Mouse (Mus musculus): ENCODE data around the gene Tln1. TPM values are rescaled to one million over a fixed set of nuclear protein-coding genes. Genes with fewer than 3 reads are reported as not detected.

Tln1 gene
- total RNA-seq, 2 experiments from 2014 or later = 52.3 to 62.4 TPM

DNA sequence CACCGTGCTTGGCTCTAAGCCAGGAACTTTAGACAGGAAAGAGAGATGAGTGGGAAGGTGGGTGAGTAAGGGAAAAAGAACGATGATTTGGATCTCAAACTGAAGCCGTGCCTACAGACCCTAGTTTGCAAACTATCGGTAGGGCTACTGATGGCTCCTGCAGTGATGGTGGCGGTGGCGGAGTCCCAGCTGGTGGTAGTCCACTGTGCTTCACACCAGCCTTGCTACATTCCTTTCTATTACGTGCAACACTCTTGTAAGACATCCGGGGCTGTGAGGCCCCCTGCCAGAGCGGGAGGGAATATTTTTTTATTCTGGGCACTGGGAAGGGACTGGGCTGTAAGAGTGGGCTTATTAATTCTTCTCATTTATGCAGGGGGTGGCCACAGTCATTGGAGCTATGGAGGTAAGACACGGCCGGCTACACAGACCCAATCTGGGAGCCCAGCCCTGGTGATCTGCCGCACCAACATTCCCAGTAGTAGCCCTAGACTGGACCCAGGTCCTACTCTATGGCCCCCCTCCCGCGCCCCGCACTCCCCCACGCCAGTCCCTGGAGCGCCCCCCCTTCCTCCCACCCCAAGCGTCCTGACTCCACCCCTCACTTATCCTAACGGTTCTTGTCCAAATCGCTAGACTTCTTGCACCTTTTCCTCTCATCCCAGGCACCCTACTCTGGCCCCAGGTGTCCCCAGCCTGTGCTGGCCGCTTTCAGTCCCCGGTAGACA lies 54.4 kb downstream of the Tln1 start:
- no peak for TF ChIP-seq CTCF (IDR thresholded peaks at IDR 0.05)
- intact Hi-C loops (cut with DNase I) = no loop called here
- no peak for DNase-seq
- Histone ChIP-seq H3K27ac (no peak overlapping the region), H3K4me3 (peak overlapping the region; percentile 61)

DNA sequence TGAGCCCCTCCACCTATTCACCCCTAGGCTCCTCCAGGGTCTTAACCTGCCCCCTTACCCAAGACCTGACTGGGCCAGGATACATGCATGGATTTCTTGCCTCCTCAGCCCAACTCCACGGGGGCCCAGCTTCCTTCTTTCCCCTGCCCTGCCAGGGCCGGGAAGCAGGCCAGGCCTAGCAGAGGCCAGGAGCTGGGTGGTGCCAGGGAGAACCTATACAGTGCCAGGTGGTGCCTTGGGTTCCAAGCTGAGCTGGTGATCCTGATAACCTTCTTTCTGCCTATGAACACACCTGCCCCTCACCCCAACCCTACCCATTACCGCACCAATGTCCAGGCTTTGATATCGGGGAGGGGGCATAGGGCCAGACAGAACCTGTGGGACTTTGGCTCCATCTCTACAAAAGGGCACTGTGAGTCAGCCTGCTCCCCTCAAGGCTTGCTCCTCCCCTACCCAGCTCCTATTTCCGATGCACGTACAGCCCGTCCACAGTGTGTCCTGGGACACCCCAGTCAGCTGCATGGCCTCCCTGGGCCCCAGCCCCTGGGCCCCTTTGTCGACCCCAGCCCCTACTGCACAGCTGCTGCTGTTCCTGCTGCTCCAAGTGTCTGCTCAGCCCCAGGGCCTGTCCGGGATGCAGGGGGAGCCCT lies 55.8 kb downstream of the Tln1 start, which contains the start of gene Car9:
TSS of gene Car9 (plus strand) at position 431 of the 650 bp plus-strand sequence.
- no peak for TF ChIP-seq CTCF (IDR thresholded peaks at IDR 0.05)
- DNase-seq = peak; percentile 86
- intact Hi-C loops (cut with DNase I) = no loop called here
- Histone ChIP-seq H3K27ac (peak within 1 kb of the TSS; percentile 78), H3K4me3 (peak within 1 kb of the TSS; percentile 61)

DNA sequence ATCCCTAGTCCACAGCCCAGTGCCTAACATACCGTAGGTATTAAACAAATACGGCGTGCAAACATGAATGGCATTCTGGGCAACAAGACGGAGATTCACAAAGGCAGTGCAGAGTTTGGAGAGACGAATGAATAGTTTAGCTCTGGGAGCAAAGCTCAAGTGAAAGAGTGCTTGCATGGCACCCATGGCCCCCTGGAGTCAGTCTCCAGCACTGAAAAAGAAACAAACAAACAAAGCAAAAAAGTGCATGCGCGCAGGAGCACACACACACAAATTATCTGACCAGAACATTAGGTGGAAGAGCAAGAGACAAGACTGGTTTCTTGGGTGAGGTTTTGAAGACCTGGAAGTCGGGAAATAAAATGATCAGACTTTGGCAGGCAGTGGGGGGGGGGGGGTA lies 56.4 kb downstream of the Tln1 start:
- no peak for TF ChIP-seq CTCF (IDR thresholded peaks at IDR 0.05)
- DNase-seq = no peak
- intact Hi-C loops (cut with DNase I) = no loop called here
- Histone ChIP-seq H3K27ac (no peak overlapping the region), H3K4me3 (no peak overlapping the region)

DNA sequence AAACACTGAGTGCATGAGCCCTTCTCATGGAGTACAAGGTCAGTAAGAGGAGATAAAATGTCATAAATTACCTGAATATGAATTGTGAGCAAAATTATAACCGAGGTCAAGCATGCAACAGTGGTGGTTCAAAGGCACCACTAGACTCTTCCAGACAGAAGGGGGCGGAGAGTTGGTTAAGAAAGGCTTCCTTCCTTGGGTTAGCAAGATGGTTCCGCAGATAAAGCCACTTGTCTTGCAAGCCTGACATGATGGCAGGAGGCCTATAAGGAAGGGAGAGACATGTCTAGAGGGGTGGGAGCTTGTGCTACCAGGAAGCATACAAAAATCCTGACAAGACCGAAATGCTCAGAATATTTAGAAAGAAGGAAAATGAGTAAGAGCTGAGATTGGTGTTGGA lies 58.2 kb downstream of the Tln1 start:
- Histone ChIP-seq H3K27ac (no peak overlapping the region), H3K4me3 (no peak overlapping the region)
- no peak for DNase-seq
- TF ChIP-seq CTCF (IDR thresholded peaks at IDR 0.05) = no peak
- intact Hi-C loops (cut with DNase I) = no loop called here

DNA sequence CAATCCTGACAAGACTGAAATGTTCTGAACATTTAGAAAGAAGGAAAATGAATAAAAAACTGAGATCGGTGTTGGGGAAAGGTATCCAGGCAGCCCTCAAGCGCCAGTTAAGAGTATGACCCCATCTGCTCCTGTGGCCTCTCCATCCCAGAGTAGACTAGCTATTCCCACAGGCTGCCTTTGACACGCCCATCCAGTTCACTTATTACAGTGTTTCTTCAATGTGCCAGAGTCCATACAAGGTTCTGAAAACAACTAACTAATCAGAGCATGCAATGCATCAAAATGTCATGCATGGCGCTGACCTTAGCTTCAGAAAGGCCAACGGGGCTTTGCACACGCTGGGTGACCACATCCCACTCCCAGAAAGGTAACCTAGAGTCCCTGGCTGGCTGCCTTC lies 59.0 kb downstream of the Tln1 start:
- no peak for TF ChIP-seq CTCF (IDR thresholded peaks at IDR 0.05)
- H3K27ac ChIP-seq = no peak overlapping the region

DNA sequence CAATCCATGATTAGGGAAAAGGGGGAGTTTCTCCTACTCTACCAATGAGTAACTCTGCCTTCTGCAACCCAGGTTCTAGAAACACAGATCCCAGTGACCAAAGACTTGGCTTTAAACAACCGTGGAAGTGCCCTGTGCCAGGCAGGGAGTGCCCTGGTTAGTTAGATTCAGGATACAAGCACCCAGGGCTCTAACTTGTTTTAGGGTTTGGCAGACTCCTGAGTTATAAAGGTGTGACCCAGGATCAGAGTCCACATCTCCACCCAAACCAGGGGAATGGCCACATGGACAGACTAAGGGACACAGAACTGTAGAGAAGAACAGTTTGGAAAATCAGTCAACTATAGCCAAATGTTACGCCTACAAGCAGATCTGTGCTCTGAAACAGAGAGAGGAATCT lies 59.5 kb downstream of the Tln1 start:
- H3K4me3 ChIP-seq = no peak overlapping the region
- no peak for DNase-seq
- TF ChIP-seq CTCF (IDR thresholded peaks at IDR 0.05) = no peak
- H3K27ac ChIP-seq = no peak overlapping the region
- intact Hi-C loops (cut with DNase I) = no loop called here

More for the DNA sequence above, 59.0 kb downstream of the Tln1 start:
- no peak for DNase-seq
- no peak overlapping the region for H3K4me3 ChIP-seq
- intact Hi-C loops (cut with DNase I) = no loop called here

DNA sequence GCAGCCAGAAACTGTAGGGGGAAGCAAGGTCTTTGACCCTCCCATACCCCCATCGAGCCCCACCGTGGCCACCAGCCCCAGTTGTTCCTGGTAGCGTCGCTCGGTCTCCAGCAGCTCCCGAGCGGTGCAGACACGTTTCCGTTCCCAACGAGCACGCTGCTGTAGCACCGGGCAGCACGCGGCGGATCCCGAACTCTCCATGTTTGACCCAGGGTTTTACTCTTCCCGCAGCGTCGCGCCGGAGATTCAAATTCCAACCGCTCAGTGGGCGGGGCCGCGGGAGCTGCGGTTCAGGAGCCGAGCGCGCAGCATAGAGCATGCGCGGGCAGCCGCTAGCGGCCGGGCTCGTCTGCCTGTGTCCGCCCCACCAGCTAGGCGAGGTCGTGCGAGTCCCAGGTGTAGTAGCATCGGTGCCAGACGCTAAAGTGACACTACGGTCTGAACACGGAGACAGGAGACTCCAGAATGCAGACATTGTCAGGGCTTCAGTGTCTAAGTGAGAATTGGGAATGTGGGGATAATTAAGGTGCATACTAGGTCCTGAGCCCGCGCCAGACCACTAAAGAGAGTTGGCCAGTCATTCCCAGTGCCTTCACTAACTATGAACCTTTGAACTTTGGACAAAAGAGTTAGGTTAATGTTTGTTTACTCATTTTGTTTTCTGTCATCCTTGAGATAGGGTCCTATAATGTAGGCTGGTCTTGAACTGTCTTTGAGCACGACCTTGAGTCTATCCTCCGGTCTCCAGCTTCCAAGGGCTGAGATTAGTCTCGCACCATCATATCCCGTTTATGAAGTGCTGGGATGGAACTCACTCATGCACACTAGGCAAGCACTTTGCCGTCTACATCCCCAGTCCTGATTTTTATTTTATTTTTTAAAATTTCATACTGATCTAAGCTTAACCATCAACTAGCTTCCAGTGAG lies 62.8 kb downstream of the Tln1 start, which contains the start of gene Arhgef39:
TSS of gene Arhgef39 (minus strand) at position 289 of the 927 bp plus-strand sequence.
- intact Hi-C loops (cut with DNase I) = loop anchor here (10.0 kb wide), 1 partner anchor 455 kb away; the partner anchor contains the start of gene Fam214b
- H3K4me3 ChIP-seq = peak within 1 kb of the TSS; percentile 76
- no peak for TF ChIP-seq CTCF (IDR thresholded peaks at IDR 0.05)
- DNase-seq = peak; percentile 91
- H3K27ac ChIP-seq = peak within 1 kb of the TSS; percentile 53; the same call in 1 of the 2 replicates

DNA sequence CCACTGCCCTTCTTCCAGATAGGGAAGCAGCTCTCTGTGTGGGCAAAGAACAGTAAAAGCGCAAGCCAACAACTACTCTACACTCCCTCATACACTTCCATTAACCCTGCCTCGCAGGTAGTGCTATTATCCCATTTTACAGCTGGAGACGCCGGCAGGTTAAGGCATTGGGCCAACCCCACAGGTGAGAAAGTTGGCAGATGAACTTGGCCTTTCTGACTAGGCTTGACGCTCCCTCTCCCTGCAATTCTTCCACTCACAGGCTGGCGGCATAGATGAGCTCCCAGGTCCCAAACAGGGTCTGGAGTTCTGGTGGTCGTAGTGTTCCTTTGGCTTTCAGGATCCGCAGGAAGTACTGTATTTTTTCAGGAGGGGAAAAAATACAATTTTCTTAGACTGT lies 63.5 kb downstream of the Tln1 start:
- peak overlapping the region; percentile 76 for H3K4me3 ChIP-seq
- DNase-seq = no peak
- no peak overlapping the region for H3K27ac ChIP-seq
- peak; percentile 28; the same call in 1 of the 2 replicates for TF ChIP-seq CTCF (IDR thresholded peaks at IDR 0.05)
- intact Hi-C loops (cut with DNase I) = loop anchor here (10.0 kb wide), 1 partner anchor 454 kb away; the partner anchor contains the start of gene Fam214b

DNA sequence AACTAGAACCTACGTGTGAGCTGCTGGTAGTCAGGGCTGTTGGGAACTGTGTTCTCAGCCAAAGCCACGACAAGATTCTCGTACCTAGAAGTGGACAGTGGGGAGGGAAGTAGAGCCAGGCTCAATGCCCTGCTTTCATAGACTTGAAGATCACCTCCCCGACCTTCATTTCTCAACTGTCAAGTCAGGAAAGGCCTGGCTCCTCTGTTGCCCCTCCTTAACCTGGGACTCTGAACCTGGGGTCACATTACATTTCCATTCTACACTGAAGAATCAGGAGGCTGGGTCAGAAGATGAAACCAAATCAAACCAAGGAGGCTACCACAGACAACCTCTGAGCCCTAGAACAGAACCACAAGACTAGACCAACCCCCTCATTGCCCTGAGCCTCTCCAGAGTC lies 64.5 kb downstream of the Tln1 start:
- Histone ChIP-seq H3K4me3 (no peak overlapping the region), H3K27ac (no peak overlapping the region)
- no peak for DNase-seq
- intact Hi-C loops (cut with DNase I) = loop anchor here (10.0 kb wide), 1 partner anchor 453 kb away; the partner anchor contains the start of gene Fam214b
- no peak for TF ChIP-seq CTCF (IDR thresholded peaks at IDR 0.05)

DNA sequence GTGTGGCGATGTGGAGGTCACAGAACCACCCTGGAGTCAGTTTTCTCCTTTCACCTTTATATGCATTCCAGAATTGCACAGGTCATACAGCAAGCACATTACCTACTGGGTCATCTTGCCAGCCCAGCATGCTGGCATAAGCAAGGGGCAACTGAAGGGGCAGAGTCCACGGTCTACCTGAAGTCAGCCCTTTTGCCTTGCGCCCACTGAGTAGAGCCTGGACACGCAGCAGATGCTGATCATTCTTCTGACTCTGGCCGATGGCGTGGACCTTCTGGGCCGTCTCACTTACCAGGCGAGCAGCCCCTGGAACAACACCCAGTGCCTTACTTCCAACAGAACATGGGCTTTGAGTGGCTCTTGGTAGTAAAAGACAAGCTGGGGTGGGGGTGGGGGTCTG lies 65.1 kb downstream of the Tln1 start:
- no peak for TF ChIP-seq CTCF (IDR thresholded peaks at IDR 0.05)
- Histone ChIP-seq H3K4me3 (no peak overlapping the region), H3K27ac (no peak overlapping the region)
- DNase-seq = no peak
- intact Hi-C loops (cut with DNase I) = loop anchor here (10.0 kb wide), 1 partner anchor 453 kb away; the partner anchor contains the start of gene Fam214b

DNA sequence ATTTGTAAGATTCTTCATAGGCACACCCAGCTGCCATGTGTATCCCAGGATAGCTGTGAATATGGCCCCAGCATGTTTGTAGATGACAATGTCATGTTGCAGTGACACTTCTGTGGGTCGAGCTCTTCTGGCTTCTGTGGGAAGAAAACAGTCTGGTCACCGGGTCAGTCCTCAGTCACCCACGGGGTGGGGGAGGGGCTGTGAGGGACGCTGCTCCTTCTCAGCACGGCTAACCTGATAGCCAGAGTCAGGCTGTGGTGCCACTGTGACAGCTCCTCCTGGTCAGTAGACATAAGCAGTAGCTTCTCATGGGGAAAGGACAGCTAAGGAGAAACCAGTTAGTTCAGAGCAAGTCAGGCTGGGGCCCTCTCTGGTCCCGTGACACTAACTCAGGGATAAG lies 65.9 kb downstream of the Tln1 start:
- H3K4me3 ChIP-seq = no peak overlapping the region
- TF ChIP-seq CTCF (IDR thresholded peaks at IDR 0.05) = no peak
- intact Hi-C loops (cut with DNase I) = loop anchor here (10.0 kb wide), 1 partner anchor 452 kb away; the partner anchor contains the start of gene Fam214b
- DNase-seq = no peak
- no peak overlapping the region for H3K27ac ChIP-seq

DNA sequence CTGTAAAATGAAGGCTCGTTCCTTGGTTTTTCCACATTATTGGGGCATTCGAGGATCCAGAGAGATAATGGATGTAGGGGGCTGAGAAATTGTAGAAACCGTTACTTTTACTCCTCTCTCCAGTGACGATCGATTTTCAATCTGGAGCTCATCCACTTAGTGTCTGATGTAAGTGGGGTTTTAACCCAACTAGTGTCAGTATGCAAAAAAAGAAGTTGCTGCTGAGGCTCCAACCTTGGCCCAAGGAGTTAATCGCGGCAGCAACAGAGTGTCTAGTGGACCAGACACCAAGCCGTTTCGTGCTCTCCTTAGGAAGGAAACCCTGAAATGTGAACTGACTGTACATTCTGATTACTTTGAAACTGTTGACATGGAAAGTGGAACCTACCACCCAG lies 68.6 kb downstream of the Tln1 start:
- peak overlapping the region; percentile 95 for H3K4me3 ChIP-seq
- H3K27ac ChIP-seq = peak overlapping the region; percentile 96
- intact Hi-C loops (cut with DNase I) = loop anchor here (10.0 kb wide), 1 partner anchor 449 kb away; the partner anchor contains the start of gene Fam214b
- DNase-seq = no peak
- TF ChIP-seq CTCF (IDR thresholded peaks at IDR 0.05) = no peak

All from gastrocnemius, adult 2 months (tissue).